Mouse (Mus musculus) midbrain, embryonic 14.5 days (tissue): ENCODE data around the gene Zfp131. TPM values are rescaled to one million over a fixed set of nuclear protein-coding genes. Genes with fewer than 3 reads are reported as not detected.

Source experiments
- ATAC-seq: fragments of 200-750 bp; cut with Nextera tagmentation; 2 replicates; pipeline ENCODE4 v1.8.0; 2017; ENCODE audit warnings: moderate number of reproducible peaks, moderate library complexity; ENCODE audit not compliant: low FRiP score, low TSS enrichment
- DNase-seq: peaks from one replicate; pipeline ENCODE4 v3.0.0-alpha.2; 2015
- H3K27ac ChIP-seq: fragments of 300-500 bp; sonication (generic); replicated peaks from 2 replicates; pipeline ENCODE4 v1.5.1; 2014; ENCODE audit warnings: mild to moderate bottlenecking, low read depth, low read length, moderate library complexity
- H3K27me3 ChIP-seq: fragments of 300-500 bp; sonication (generic); 2 replicates; pipeline ENCODE4 v1.6.1; 2014; ENCODE audit warnings: low read length, control low read depth, mixed read lengths; ENCODE audit not compliant: control insufficient read depth, insufficient read depth
- H3K36me3 ChIP-seq: fragments of 300-500 bp; sonication (generic); 2 replicates; pipeline ENCODE4 v1.6.1; 2014; ENCODE audit warnings: low read length, control low read depth; ENCODE audit not compliant: control insufficient read depth, insufficient read depth
- H3K4me1 ChIP-seq: fragments of 300-500 bp; sonication (generic); 2 replicates; pipeline ENCODE4 v1.6.1; 2014; ENCODE audit warnings: mild to moderate bottlenecking, antibody characterized with exemption, low read length, control low read depth; ENCODE audit not compliant: control insufficient read depth, insufficient read depth
- H3K4me2 ChIP-seq: fragments of 300-500 bp; sonication (generic); 2 replicates; pipeline ENCODE4 v1.6.1; 2014; ENCODE audit warnings: mild to moderate bottlenecking, low read length, moderate library complexity
- H3K4me3 ChIP-seq: fragments of 300-500 bp; sonication (generic); replicated peaks from 2 replicates; pipeline ENCODE4 v1.5.1; 2014; ENCODE audit warnings: low read depth, low read length
- H3K9ac ChIP-seq: fragments of 300-500 bp; sonication (generic); replicated peaks from 2 replicates; pipeline ENCODE4 v1.6.1; 2014; ENCODE audit warnings: mild to moderate bottlenecking, low read length, moderate library complexity
- H3K9me3 ChIP-seq: fragments of 300-500 bp; sonication (generic); 2 replicates; pipeline ENCODE4 v1.6.1; 2016; ENCODE audit warnings: low read length, control low read depth, mixed read lengths; ENCODE audit not compliant: control insufficient read depth
- WGBS: fragments of 180-500 bp; shearing (Covaris S2); extraction: QIAGEN DNeasy Blood & Tissue Kit; methylation state at CpG from one replicate; pipeline ENCODE4 v1.1.7; 2014; 5-methylcytosine and 5-hydroxymethylcytosine counted together
- polyA plus RNA-seq: library from polyadenylated mRNA; unstranded; fragments of >200 nt; fragmentation: Nextera tagmentation; extraction: Ambion mirVana; gene quantifications from 2 replicates; pipeline ENCODE4 v1.2.1, GENCODE M21; 2014

The Zfp131 gene
- polyA plus RNA-seq, 1 experiment from 2014 or later: 36.3 TPM

DNA sequence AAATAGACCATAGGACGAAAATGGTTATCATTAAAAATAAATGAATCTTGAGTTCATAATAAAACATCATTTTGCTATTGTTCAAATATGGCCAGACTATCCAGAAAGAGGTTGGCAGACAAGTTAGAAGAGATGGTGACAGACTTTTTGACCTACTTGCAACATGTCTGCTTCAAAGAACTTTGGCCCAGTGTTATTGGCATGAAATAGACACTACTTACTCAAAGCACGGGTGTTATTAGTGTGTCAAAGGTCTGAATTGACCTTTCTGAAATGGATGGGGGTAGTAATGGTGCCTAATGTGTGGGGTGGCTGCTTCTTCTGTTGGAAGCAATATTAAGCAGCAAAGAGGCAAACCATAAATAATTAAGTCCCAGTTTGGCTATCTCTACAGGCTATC is 74.6 kb downstream of the Zfp131 start:
- H3K4me1 ChIP-seq: no peaks in the 10 kb centered on the region
- no peak for DNase-seq
- no peaks in the 10 kb centered on the region for H3K27me3 ChIP-seq
- 83% methylated on average over 2 of the region's 2 CpGs for WGBS
- no peak overlapping the region for H3K27ac ChIP-seq
- H3K9me3 ChIP-seq: no peaks in the 10 kb centered on the region
- H3K4me2 ChIP-seq: no peak overlapping the region
- H3K9ac ChIP-seq: no peak overlapping the region
- H3K4me3 ChIP-seq: no peak overlapping the region
- ATAC-seq: no peak
- peaks cover 20% of the 10 kb centered on the region; the same call in 1 of the 2 replicates for H3K36me3 ChIP-seq

Other genes with a start within 250 kb of the Zfp131 start
- gene Ccl28, start 167.1 kb downstream of the Zfp131 start, polyA plus RNA-seq: 0.22 and 0.43 TPM in 2 replicates
- gene Hmgcs1, start 100.5 kb downstream of the Zfp131 start, polyA plus RNA-seq: 432 and 511 TPM in 2 replicates
- gene Nim1k, start 35.0 kb downstream of the Zfp131 start, polyA plus RNA-seq: 3.8 and 4.4 TPM in 2 replicates
- gene AF067063, start 39.3 kb upstream of the Zfp131 start, polyA plus RNA-seq: not detected in 2 replicates
- not detected in 2 replicates for gene D13Ertd608e, start 45.1 kb upstream of the Zfp131 start, polyA plus RNA-seq
- not detected in 2 replicates for gene Tcstv1, start 103.9 kb upstream of the Zfp131 start, polyA plus RNA-seq
- not detected in 2 replicates for gene Gm21761, start 138.4 kb upstream of the Zfp131 start, polyA plus RNA-seq
- not detected in 2 replicates for gene B020031M17Rik, start 159.9 kb upstream of the Zfp131 start, polyA plus RNA-seq
- not detected in 2 replicates for gene Gm36079, start 236.1 kb upstream of the Zfp131 start, polyA plus RNA-seq